Mouse (Mus musculus) heart, postnatal 0 days (tissue): ENCODE results near the gene Clip3.

Experiments
- CTCF ChIP-seq: IDR thresholded peaks from 2 replicates; pipeline ENCODE4 v1.5.1; 2016; ENCODE audit warnings: antibody characterized with exemption, control low read depth, low read depth
- EP300 ChIP-seq: IDR thresholded peaks from 2 replicates; pipeline ENCODE4 v1.6.1; 2016; ENCODE audit warnings: antibody characterized with exemption, low read depth

- no peak for TF ChIP-seq CTCF
- TF ChIP-seq EP300, result no peak
Observed at GRCm38 (mm10) chr7:30274383-30274782, 17.1 kb upstream of the Clip3 start.
